ENCODE assay signal across 14 mouse cellular contexts in the genomic region with DNA sequence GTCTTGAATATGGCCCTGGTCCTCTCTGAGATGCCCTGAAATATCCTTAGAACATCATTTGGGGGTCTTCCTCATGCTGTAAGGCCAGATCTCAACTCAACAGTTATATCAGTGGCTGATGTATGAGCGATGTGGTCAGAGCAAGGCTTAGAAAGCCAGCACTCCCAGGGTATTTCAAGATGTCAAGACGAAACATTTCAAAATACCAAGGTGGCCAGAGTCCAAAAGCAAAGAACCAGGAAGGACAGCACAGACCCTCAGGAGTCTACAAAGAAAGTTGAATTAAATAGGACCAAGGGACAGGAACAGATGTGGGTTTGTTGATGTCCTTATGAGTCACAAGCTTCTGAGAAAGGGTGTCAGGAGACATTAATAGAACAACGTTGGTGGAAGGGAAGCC.
"Had no signal": no experiment of that assay in that cellular context is flagged by ENCODE, and none has a peak within 500 bp of the region (broad histone marks: within the 10 kb centered on the region; RNA-seq: fewer than 3 reads in every experiment).

No protein-coding gene starts in this region.

- DNase-seq: cerebellum, adult 9-11 months; cerebellum, postnatal 14 days; cerebellum, postnatal 25 days; cerebellum, postnatal 36 days; embryo, embryonic 11 days; forebrain, postnatal 0 days; gastrocnemius, adult 2 months; gastrocnemius, postnatal 10 days; gastrocnemius, postnatal 14 days; gastrocnemius, postnatal 25 days; gastrocnemius, postnatal 36 days; heart, adult 11 months; heart, adult 18-20 months; heart, adult 2 months had no signal
